Mouse (Mus musculus) midbrain, embryonic 11.5 days (tissue): ENCODE measurements around the gene Cyp2t4. TPM values are rescaled to one million over a fixed set of nuclear protein-coding genes. Genes with fewer than 3 reads are reported as not detected.

Experiments used
- ATAC-seq: fragments of 200-750 bp; cut with Nextera tagmentation; 2 replicates; pipeline ENCODE4 v1.8.0; 2017; ENCODE audit warnings: moderate TSS enrichment, moderate library complexity; ENCODE audit not compliant: low FRiP score
- DNase-seq: peaks from one replicate; pipeline ENCODE4 v3.0.0; 2015; ENCODE audit warnings: low spot score; ENCODE audit errors: missing footprints
- H3K27ac ChIP-seq: fragments of 300-500 bp; sonication (generic); 2 replicates; pipeline ENCODE4 v1.5.1; 2014; ENCODE audit warnings: low read depth, low read length
- H3K27me3 ChIP-seq: fragments of 300-500 bp; sonication (generic); 2 replicates; pipeline ENCODE4 v1.6.1; 2014; ENCODE audit warnings: mild to moderate bottlenecking, low read length, moderate library complexity, mixed read lengths; ENCODE audit not compliant: control insufficient read depth, insufficient read depth
- H3K36me3 ChIP-seq: fragments of 300-500 bp; sonication (generic); 2 replicates; pipeline ENCODE4 v1.6.1; 2014; ENCODE audit warnings: mild to moderate bottlenecking, low read length, moderate library complexity, mixed read lengths; ENCODE audit not compliant: control insufficient read depth, insufficient read depth
- H3K4me1 ChIP-seq: fragments of 300-500 bp; sonication (generic); 2 replicates; pipeline ENCODE4 v1.6.1; 2014; ENCODE audit warnings: low read length; ENCODE audit not compliant: control insufficient read depth, insufficient read depth
- H3K4me2 ChIP-seq: fragments of 300-500 bp; sonication (generic); 2 replicates; pipeline ENCODE4 v1.6.1; 2014; ENCODE audit warnings: mild to moderate bottlenecking, moderate library complexity
- H3K4me3 ChIP-seq: fragments of 300-500 bp; sonication (generic); 2 replicates; pipeline ENCODE4 v1.5.1; 2014; ENCODE audit warnings: low read depth, low read length
- H3K9ac ChIP-seq: fragments of 300-500 bp; sonication (generic); 2 replicates; pipeline ENCODE4 v1.6.1; 2014; ENCODE audit warnings: low read length
- H3K9me3 ChIP-seq: fragments of 300-500 bp; sonication (generic); 2 replicates; pipeline ENCODE4 v1.6.1; 2016; ENCODE audit warnings: low read length; ENCODE audit not compliant: control insufficient read depth
- WGBS: fragments of 180-500 bp; shearing (Covaris S2); extraction: QIAGEN DNeasy Blood & Tissue Kit; methylation state at CpG from one replicate; pipeline ENCODE4 v1.1.7; 2014; 5-methylcytosine and 5-hydroxymethylcytosine counted together
- polyA plus RNA-seq: library from polyadenylated mRNA; unstranded; fragments of >200 nt; fragmentation: Nextera tagmentation; extraction: Ambion mirVana; gene quantifications from 2 replicates; pipeline ENCODE4 v1.2.1, GENCODE M21; 2014

The Cyp2t4 gene
- polyA plus RNA-seq, 1 experiment from 2014 or later = 0.11 TPM

DNA sequence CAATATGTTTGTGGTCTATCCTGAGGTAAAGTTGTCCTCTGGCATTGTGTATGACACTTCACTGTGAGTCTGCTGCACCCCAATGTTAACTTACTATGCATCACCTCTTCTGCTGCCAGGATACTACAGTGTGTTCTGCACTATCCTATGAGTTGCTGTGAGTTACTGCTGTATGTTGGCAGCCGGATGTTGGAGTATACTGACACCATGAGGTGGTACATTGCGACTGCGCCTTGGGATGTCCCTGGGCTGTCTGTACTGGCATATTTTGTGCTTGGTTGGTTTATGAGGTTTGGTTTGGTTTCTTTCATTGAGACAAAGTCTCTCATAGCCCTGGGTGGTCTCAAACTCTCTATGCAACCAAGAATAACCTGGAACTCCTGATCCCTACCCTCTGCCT lies 25.4 kb upstream of the Cyp2t4 start:
- no peak for ATAC-seq

DNA sequence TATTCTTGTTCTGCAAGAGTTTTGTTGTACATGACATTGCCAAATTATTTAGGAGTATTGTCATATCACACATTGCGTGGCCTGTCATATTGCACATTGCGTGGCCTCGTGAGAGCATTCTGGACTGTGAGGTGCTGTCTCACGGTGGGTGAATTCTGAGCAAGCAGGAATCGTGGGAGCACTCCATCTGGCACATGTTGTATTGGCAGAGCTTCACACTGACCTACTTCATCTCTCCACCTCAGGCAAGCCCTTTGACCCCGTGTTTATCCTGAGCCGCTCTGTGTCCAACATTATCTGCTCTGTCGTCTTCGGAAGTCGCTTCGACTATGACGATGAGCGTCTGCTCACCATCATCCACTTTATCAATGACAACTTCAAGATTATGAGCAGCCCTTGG lies 24.6 kb upstream of the Cyp2t4 start:
- DNase-seq (no peak), ATAC-seq (no peak)
- 93% methylated on average over 13 of the region's 13 CpGs for WGBS
- no peak overlapping the region for H3K4me3 ChIP-seq
- H3K9me3 ChIP-seq = no peaks in the 10 kb centered on the region; the same call in none of the 2 replicates
- no peaks in the 10 kb centered on the region for H3K27me3 ChIP-seq
- H3K4me1 ChIP-seq = no peaks in the 10 kb centered on the region
- no peaks in the 10 kb centered on the region for H3K36me3 ChIP-seq
- H3K4me2 ChIP-seq = no peak overlapping the region
- H3K9ac ChIP-seq = no peak overlapping the region
- no peak overlapping the region for H3K27ac ChIP-seq

More for the DNA sequence above, 25.4 kb upstream of the Cyp2t4 start:
- Histone ChIP-seq H3K36me3 (no peaks in the 10 kb centered on the region), H3K4me1 (no peaks in the 10 kb centered on the region), H3K4me3 (no peak overlapping the region), H3K4me2 (no peak overlapping the region), H3K9me3 (no peaks in the 10 kb centered on the region; the same call in none of the 2 replicates), H3K27me3 (no peaks in the 10 kb centered on the region), H3K9ac (no peak overlapping the region), H3K27ac (no peak overlapping the region)
- WGBS = 47% methylated on average over 3 of the region's 3 CpGs
- no peak for DNase-seq

DNA sequence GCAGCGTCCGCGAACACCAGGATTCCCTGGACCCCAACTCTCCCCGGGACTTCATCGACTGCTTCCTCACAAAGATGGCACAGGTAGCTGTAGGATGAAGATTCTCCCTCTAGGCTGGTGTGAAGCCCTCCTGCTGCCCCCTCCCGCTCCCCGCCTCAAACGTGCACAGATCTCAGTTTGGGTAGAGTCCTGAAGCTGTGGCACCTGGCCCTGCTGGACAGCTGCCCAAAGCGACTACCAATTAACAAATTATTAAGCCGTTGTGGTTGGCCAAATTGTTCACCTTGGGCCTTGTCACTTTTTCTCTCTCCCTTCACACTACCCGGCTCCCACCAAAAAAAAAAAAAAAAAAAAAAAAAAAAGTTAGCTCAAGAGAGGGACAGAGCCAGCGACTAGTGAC lies 23.7 kb upstream of the Cyp2t4 start:
- Histone ChIP-seq H3K9ac (no peak overlapping the region), H3K4me2 (no peak overlapping the region), H3K9me3 (no peaks in the 10 kb centered on the region; the same call in none of the 2 replicates), H3K4me3 (no peak overlapping the region), H3K27ac (no peak overlapping the region), H3K4me1 (no peaks in the 10 kb centered on the region), H3K27me3 (no peaks in the 10 kb centered on the region), H3K36me3 (no peaks in the 10 kb centered on the region)
- no peak for ATAC-seq
- no peak for DNase-seq
- 88% methylated on average over 12 of the region's 12 CpGs for WGBS

DNA sequence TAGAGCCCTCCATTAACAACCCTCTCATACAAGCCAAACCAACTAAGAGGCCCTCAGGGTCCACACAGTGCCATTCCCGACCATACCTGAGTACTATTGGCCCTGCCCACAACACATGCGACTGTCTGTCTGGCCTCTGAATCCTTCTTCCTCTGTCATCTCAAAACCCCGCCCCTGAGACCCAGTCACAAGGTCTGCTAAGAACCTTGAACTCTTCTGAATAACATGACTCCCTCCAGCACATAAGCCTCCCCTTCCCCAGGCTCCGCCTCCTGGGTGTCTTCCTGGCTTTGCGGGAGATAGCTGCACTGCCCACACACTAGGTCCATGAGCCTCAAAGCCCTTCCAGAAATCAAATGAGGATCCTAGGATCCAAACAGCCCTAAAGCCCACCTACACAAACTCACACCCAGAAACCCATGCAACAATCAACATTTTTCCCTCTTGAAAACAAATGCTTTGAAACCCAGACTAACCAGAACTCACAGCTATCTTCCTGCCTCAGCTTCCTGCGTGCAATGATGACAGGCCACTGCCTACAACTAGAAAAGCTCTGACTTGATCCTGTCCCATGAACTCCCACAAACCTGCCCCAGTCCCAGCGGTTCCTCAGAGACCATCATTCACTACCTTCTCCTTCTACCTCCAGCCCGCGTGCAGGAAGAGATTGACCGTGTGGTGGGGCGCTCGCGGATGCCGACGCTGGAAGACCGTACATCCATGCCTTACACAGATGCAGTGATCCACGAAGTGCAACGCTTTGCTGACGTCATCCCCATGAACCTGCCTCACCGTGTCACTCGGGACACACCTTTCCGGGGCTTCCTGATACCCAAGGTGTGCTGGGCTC lies 22.8 kb upstream of the Cyp2t4 start:
- ATAC-seq = no peak
- Histone ChIP-seq H3K4me2 (no peak overlapping the region), H3K27ac (no peak overlapping the region), H3K9me3 (no peaks in the 10 kb centered on the region; the same call in none of the 2 replicates), H3K27me3 (no peaks in the 10 kb centered on the region), H3K4me3 (no peak overlapping the region), H3K4me1 (no peaks in the 10 kb centered on the region), H3K9ac (no peak overlapping the region), H3K36me3 (no peaks in the 10 kb centered on the region)
- DNase-seq = no peak
- 88% methylated on average over 22 of the region's 22 CpGs for WGBS

DNA sequence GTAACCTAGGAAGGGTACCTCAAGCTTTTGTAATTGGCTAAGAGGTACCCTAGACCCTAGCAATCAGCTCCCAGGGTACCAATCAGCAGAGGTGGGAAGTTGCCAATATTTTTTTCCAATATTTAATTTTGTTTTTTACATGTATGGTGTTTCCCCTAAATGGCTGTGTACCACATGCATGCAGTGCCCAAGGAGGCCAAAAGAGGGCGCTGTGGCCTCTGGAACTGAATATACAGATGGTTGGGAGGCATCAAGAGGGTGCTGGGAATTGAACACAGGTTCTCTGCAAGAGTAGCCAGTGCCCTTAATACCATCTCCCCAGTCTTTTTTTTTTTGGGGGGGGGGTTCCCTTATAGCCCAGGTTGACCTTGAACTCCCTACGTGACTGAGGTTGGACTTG lies 22.1 kb upstream of the Cyp2t4 start:
- no peak overlapping the region for H3K9ac ChIP-seq
- DNase-seq (no peak), ATAC-seq (no peak)
- no peak overlapping the region for H3K4me2 ChIP-seq
- H3K36me3 ChIP-seq = no peaks in the 10 kb centered on the region
- H3K4me3 ChIP-seq = no peak overlapping the region
- H3K4me1 ChIP-seq = no peaks in the 10 kb centered on the region
- H3K27me3 ChIP-seq = no peaks in the 10 kb centered on the region
- 58% methylated on average over 2 of the region's 2 CpGs for WGBS
- H3K27ac ChIP-seq = no peak overlapping the region
- H3K9me3 ChIP-seq = no peaks in the 10 kb centered on the region; the same call in none of the 2 replicates

DNA sequence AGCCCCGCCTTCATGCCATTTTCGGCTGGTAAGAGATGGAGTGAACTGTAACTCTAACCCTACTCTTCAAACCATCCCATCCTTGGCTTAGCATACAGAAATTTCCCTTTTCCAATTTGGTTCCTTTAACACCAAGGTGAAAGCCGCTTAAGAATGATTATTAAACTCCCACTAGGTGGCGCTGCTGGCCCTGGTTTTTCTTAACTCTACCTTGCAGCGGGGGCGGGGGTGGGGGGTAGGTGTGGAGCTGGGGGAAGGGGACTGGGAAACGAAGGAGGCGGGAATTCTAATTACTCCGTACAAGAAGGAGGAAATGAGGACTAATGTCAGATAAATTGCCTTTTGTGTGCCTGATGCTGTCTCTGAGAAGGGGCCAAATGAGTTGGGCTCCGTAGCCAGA lies 20.9 kb upstream of the Cyp2t4 start:
- Histone ChIP-seq H3K27ac (no peak overlapping the region), H3K36me3 (no peaks in the 10 kb centered on the region), H3K27me3 (no peaks in the 10 kb centered on the region), H3K4me3 (no peak overlapping the region), H3K4me2 (no peak overlapping the region), H3K9ac (no peak overlapping the region), H3K4me1 (no peaks in the 10 kb centered on the region), H3K9me3 (no peaks in the 10 kb centered on the region; the same call in none of the 2 replicates)
- ATAC-seq (no peak), DNase-seq (peak; percentile 92)
- 18% methylated on average over 10 of the region's 10 CpGs for WGBS

DNA sequence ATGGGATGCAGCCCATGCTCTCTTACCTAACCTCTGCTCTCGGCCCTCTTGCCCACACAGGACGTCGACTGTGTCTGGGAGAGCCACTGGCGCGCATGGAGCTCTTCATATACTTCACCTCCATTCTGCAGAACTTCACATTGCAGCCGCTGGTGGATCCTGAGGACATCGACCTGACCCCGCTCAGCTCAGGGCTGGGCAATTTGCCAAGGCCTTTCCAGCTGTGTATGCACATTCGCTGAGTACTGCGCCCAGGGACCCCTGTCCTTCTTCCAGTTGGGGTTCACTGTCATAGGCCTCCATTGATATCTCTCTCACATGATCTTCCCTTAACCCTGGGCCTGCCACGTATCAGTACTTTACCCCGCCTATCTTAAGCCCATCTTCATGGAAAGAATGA lies 20.4 kb upstream of the Cyp2t4 start:
- H3K27me3 ChIP-seq = no peaks in the 10 kb centered on the region
- H3K4me2 ChIP-seq = no peak overlapping the region
- DNase-seq (no peak), ATAC-seq (no peak)
- whole genome bisulfite sequencing = 84% methylated on average over 12 of the region's 12 CpGs
- no peaks in the 10 kb centered on the region for H3K36me3 ChIP-seq
- no peak overlapping the region for H3K9ac ChIP-seq
- H3K9me3 ChIP-seq = no peaks in the 10 kb centered on the region; the same call in none of the 2 replicates
- no peak overlapping the region for H3K27ac ChIP-seq
- H3K4me1 ChIP-seq = no peaks in the 10 kb centered on the region
- no peak overlapping the region for H3K4me3 ChIP-seq

DNA sequence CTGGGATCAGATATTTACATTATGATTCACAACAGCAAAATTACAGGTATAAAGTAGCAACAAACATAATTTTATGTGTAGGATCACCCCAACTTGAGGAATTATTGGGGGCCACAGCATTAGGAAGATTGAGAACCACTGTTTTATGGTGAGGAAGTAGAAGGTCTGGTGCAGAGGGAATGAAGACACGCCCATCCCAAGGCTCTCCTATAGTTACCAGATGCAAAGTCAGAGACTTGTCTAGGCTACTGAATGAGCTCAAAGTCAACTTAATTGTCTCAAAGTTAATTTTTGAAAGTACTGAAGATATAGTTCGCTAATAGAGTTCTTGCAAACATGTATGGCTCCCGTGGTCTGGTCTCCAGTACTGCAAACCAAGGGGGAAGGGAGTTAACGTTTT lies 19.8 kb upstream of the Cyp2t4 start:
- no peaks in the 10 kb centered on the region for H3K36me3 ChIP-seq
- H3K9ac ChIP-seq = no peak overlapping the region
- DNase-seq (no peak), ATAC-seq (no peak)
- no peak overlapping the region for H3K4me3 ChIP-seq
- no peak overlapping the region for H3K4me2 ChIP-seq
- 78% methylated on average over 4 of the region's 4 CpGs for WGBS
- H3K9me3 ChIP-seq = no peaks in the 10 kb centered on the region; the same call in none of the 2 replicates
- no peaks in the 10 kb centered on the region for H3K4me1 ChIP-seq
- H3K27me3 ChIP-seq = no peaks in the 10 kb centered on the region
- H3K27ac ChIP-seq = no peak overlapping the region

DNA sequence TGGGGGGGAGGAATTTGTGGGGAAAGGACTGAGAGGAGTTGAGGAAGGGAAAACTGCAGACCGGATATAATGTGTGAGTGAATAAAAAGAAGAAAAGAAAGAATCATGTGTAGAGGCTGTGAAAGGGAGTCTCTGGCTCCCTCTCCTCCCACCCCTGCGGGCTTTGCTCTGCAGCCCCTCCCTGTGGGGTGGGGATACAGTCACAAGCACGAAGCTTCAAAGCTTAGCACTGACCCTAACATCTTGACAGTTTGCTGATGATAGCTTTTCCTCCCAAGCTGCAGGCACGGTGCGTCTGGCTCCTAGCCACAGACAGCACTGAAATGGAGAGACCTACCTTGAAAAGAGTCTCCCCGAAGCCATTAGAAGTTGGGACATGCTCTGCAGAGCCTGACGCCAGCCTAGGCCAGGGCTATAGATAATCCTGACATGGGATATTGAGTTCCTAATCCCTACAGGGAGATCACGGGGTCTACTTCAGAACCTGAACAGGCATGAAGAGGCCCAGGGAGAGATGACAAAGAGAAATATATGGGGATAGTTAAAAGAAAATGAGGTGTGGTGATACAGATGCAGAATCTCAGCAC lies 17.0 kb upstream of the Cyp2t4 start:
- DNase-seq = no peak
- Histone ChIP-seq H3K4me1 (no peaks in the 10 kb centered on the region), H3K9me3 (peaks cover 6% of the 10 kb centered on the region; the same call in 1 of the 2 replicates), H3K9ac (no peak overlapping the region), H3K36me3 (no peaks in the 10 kb centered on the region), H3K27me3 (no peaks in the 10 kb centered on the region), H3K4me2 (no peak overlapping the region), H3K4me3 (no peak overlapping the region), H3K27ac (no peak overlapping the region)
- no peak for ATAC-seq
- 64% methylated on average over 8 of the region's 8 CpGs for WGBS
